Mouse (Mus musculus) CH12F3 (cell line): ENCODE results near the gene Lrtm1.

Experiments
- in situ Hi-C: fragments of 300-500 bp; cut with MboI; formaldehyde crosslinking; loops from 2 replicates; pipeline ENCODE4 v1.14.3; 2020; ENCODE audit warnings: low sequenced_read_pairs

Gene Lrtm1

GRCm38 (mm10) chr14:29031858-29032395 is 13.9 kb downstream of the Lrtm1 start:
- in situ Hi-C loops = no loop called here

- in situ Hi-C loops = no loop called here
These were observed 20.2 kb downstream of the Lrtm1 start for GRCm38 (mm10) chr14:29038246-29038645.

- in situ Hi-C loops = no loop called here
These were observed 22.8 kb downstream of the Lrtm1 start for GRCm38 (mm10) chr14:29040606-29041364.

DNA sequence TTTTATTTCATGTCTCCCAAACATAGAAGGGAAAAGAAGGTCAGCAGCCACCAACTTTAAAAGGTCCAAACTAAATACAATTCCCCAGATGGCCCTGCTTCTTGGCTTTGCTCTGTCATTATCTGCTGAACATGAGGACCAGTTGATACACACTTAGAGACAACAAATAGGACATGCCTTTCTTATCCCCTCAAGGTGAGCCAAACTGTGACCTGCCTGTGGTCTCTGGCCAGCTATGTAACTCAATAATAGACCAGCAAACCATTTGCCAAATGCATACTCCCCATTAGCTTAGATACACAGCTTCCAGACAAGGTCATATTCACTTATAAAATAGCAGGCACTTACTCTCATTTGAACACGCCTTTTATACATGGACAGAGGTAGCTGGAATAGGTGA is 23.5 kb downstream of the Lrtm1 start:
- in situ Hi-C loops = no loop called here

GRCm38 (mm10) chr14:29042355-29042754 is 24.3 kb downstream of the Lrtm1 start:
- in situ Hi-C loops = no loop called here

- in situ Hi-C loops = no loop called here
These were observed 34.2 kb downstream of the Lrtm1 start for GRCm38 (mm10) chr14:29051951-29052835.

GRCm38 (mm10) chr14:29060679-29061078 is 42.7 kb downstream of the Lrtm1 start:
- in situ Hi-C loops = no loop called here

DNA sequence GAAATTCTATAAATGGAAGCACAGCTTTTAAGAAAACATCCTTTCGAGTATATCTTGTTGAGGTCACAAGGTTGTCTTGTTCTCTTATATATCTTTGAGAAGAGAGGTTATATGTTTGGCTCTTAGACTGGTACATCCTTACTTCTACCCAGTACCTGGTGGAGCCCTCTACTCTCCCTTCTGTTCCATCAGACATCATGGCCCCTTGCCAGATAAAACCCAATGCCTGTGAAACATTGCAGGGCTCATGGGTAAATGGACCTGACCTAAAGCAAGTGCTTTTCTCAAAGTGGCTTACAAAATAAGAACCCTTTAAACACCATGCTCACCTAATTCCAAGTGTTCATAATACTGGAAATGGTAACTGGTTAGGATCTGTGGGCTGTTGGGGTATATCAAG is 43.5 kb downstream of the Lrtm1 start:
- in situ Hi-C loops = no loop called here

DNA sequence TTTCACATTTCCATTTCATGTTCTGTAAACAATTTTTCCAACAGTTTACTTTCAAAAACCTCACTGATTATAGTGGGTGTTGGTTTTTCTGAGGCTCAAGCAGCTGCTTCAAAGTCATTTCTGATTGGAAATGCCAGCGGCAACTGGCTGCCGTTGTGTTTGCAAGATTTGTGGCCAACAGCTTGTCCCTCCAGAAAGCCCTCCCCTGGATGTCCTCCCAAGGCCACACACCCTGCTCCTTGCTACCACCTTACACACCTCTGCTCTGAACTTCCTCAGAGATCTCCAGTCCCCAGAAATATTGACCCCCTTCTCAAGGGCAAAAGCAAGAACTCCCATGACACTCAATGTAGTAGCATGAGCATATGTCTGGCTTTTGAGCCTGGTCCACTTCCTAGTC is 44.7 kb downstream of the Lrtm1 start:
- in situ Hi-C loops = no loop called here

GRCm38 (mm10) chr14:29073747-29074146 is 55.7 kb downstream of the Lrtm1 start:
- in situ Hi-C loops = no loop called here

- in situ Hi-C loops = no loop called here
These were observed 59.4 kb downstream of the Lrtm1 start for GRCm38 (mm10) chr14:29077418-29077817.

DNA sequence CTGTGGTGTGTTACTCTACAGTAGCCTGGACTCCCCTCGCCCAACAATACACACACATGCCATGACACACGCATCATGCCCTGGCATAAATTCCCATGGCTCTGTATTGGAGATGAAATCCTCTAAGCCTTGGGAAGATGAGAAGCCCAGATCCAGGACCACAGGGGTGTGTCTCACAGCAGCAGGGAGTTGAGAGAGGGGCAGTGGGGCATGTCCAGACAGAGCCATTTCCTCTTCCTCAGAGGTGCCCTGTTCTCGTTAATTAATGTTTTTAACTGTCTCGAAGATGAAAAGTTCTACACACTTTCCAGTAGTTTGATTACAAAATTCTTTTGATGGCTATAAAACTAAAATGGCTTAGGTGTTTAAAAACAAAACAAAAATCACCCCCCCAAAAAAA is 62.2 kb downstream of the Lrtm1 start:
- in situ Hi-C loops = no loop called here

- in situ Hi-C loops = no loop called here
These were observed 62.6 kb downstream of the Lrtm1 start for GRCm38 (mm10) chr14:29080630-29081029.

DNA sequence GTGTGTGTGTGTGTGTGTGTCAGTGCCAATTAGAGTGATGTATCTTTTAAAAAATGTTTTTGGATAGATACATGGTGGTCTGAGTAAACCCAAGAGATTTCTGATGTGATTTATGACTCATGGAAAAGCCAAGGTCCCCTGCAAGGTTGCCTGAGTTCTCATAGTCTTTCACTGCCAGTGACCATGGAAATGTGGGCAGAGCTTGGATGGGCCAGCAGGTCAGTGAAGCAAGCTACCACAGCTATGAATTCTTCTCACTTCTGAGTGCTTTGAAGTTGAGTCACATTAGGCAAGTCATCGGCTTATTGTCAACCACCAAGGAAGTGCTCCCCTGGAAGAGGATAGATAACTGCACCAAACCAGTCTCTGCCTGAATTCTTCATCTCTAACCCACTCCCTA is 64.2 kb downstream of the Lrtm1 start:
- in situ Hi-C loops = no loop called here
